Mouse (Mus musculus): Measurements from ENCODE around the gene Mex3a.
"Not testable (repeated sequence)": the region's sequence is repeated elsewhere in the genome, so short reads cannot be mapped to it uniquely, and the experiment has no call there.

Mex3a gene

GRCm38 (mm10) chr3:88569093-88569492, 36.9 kb downstream of the Mex3a start:
- DNase-seq (ENCODE audit: low spot score): no peak

- DNase-seq (ENCODE audit: low spot score): no peak
These were observed 37.5 kb downstream of the Mex3a start for GRCm38 (mm10) chr3:88569694-88570093.

- no peak for DNase-seq (ENCODE audit: low spot score)
These were observed 38.1 kb downstream of the Mex3a start for GRCm38 (mm10) chr3:88570341-88570740.

- DNase-seq (ENCODE audit: low spot score): no peak
These were observed 39.7 kb downstream of the Mex3a start for GRCm38 (mm10) chr3:88571856-88572255.

- DNase-seq (ENCODE audit: low spot score): no peak
These were observed 40.6 kb downstream of the Mex3a start for GRCm38 (mm10) chr3:88572835-88573234.

- DNase-seq (ENCODE audit: low spot score): no peak
These were observed 41.6 kb downstream of the Mex3a start for GRCm38 (mm10) chr3:88573810-88574209.

GRCm38 (mm10) chr3:88575540-88575939, 43.3 kb downstream of the Mex3a start, which contains the start of gene Ssr2:
Gene Ssr2, plus strand, starts transcription at chr3:88575876.
- no peak for DNase-seq (ENCODE audit: low spot score)

GRCm38 (mm10) chr3:88577846-88578245, 45.7 kb downstream of the Mex3a start:
- not testable (repeated sequence) for DNase-seq (ENCODE audit: low spot score)

- DNase-seq (ENCODE audit: low spot score): no peak
These were observed 46.6 kb downstream of the Mex3a start for GRCm38 (mm10) chr3:88578498-88579424.

GRCm38 (mm10) chr3:88579454-88580117, 47.4 kb downstream of the Mex3a start:
- DNase-seq (ENCODE audit: low spot score): peak; percentile 73

- DNase-seq (ENCODE audit: low spot score): no peak
These were observed 53.6 kb downstream of the Mex3a start for GRCm38 (mm10) chr3:88585769-88586168.

GRCm38 (mm10) chr3:88586640-88587039, 54.4 kb downstream of the Mex3a start:
- no peak for DNase-seq (ENCODE audit: low spot score)

GRCm38 (mm10) chr3:88590246-88590645, 58.1 kb downstream of the Mex3a start:
- DNase-seq (ENCODE audit: low spot score): no peak

All from testis, postnatal 10 days (tissue).